Mouse (Mus musculus): ENCODE results near the gene Lrmda. TPM values are rescaled to one million over a fixed set of nuclear protein-coding genes. Genes with fewer than 3 reads are reported as not detected.

The Lrmda gene
- total and polyA plus RNA-seq, 2 experiments, result 0.18 to 0.50 TPM

- WGBS, result 61% methylated on average over 8 of the region's 8 CpGs
- no peaks in the 10 kb centered on the region for H3K27me3 ChIP-seq (ENCODE audit: control insufficient read depth, insufficient read depth, low read length)
- TF ChIP-seq POLR2A (IDR thresholded peaks at IDR 0.05; ENCODE audit: extremely low read depth, insufficient read depth, low read length), result no peak
- TF ChIP-seq CTCF (IDR thresholded peaks at IDR 0.05; ENCODE audit: low read depth, low read length), result no peak
- H3K4me3 ChIP-seq (ENCODE audit: insufficient read depth, low read depth, low read length), result peak overlapping the region; percentile 22; the same call in 1 of the 2 replicates
- DNase-seq (ENCODE audit: extremely low read depth, low read depth, low spot score), result no peak
- peaks cover 3% of the 10 kb centered on the region; the same call in 1 of the 2 replicates for H3K4me1 ChIP-seq (ENCODE audit: control insufficient read depth, insufficient read depth, low read length)
- no peaks in the 10 kb centered on the region for H3K79me2 ChIP-seq (ENCODE audit: control insufficient read depth, insufficient read depth, low read length)
- no peak overlapping the region for H3K9ac ChIP-seq (ENCODE audit: low read depth, low read length)
- H3K27ac ChIP-seq (replicated peaks; ENCODE audit: insufficient read depth, low read depth, low read length), result peak overlapping the region; percentile 76
- no peaks in the 10 kb centered on the region for H3K36me3 ChIP-seq (ENCODE audit: control insufficient read depth, insufficient read depth, low read length)
These were observed 36.1 kb downstream of the Lrmda start for GRCm38 (mm10) chr14:22055630-22056029.

DNA sequence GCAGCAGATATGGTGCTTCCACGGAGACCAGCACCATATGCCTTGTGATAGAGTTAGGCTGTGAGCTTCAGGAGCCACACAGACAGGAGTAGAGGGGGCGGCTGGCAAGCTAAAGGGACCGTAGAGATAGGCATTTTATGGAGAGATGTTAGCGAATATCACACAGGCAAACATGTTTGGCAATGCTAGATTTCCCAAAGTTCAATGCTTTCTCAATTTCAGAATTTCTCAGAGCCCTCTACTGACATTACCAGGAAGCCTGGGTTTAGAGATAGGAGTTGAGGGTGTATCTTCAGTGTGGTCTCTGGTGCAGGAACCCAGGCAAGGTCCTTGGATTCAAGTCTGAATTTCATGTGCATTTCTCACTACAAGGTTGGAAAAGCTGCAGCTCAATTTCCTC is 36.7 kb downstream of the Lrmda start:
- peak overlapping the region; percentile 46; the same call in 1 of the 2 replicates for H3K9ac ChIP-seq (ENCODE audit: low read depth, low read length)
- H3K36me3 ChIP-seq (ENCODE audit: control insufficient read depth, insufficient read depth, low read length), result no peaks in the 10 kb centered on the region
- H3K4me1 ChIP-seq (ENCODE audit: control insufficient read depth, insufficient read depth, low read length), result peaks cover 3% of the 10 kb centered on the region; the same call in 1 of the 2 replicates
- H3K27ac ChIP-seq (replicated peaks; ENCODE audit: insufficient read depth, low read depth, low read length), result peak overlapping the region; percentile 76
- TF ChIP-seq POLR2A (IDR thresholded peaks at IDR 0.05; ENCODE audit: extremely low read depth, insufficient read depth, low read length) (no peak), CTCF (IDR thresholded peaks at IDR 0.05; ENCODE audit: low read depth, low read length) (no peak)
- no peaks in the 10 kb centered on the region for H3K27me3 ChIP-seq (ENCODE audit: control insufficient read depth, insufficient read depth, low read length)
- DNase-seq (ENCODE audit: extremely low read depth, low read depth, low spot score), result no peak
- 74% methylated on average over 4 of the region's 4 CpGs for WGBS
- H3K4me3 ChIP-seq (ENCODE audit: insufficient read depth, low read depth, low read length), result no peak overlapping the region
- no peaks in the 10 kb centered on the region for H3K79me2 ChIP-seq (ENCODE audit: control insufficient read depth, insufficient read depth, low read length)

DNA sequence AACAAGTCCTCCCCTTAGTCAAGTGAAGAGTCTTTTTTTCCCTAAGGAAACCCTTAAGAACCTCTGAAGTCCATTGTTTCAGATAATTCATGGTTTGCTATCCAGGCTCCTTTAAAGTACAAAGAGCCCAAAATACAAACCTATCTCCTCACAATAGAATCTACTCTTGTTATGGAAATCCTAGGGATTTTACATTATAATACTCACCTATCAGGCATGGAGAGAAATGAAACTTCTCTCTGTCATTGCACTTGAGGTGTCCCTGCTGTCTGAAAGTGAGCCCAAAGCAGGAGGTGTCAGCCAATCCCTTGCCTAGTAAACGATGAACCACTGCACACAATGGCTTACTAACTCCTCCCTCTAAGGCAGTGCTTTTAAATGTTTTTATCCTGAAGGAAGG is 39.2 kb downstream of the Lrmda start:
- no peaks in the 10 kb centered on the region for H3K4me1 ChIP-seq (ENCODE audit: control insufficient read depth, insufficient read depth, low read length)
- no peaks in the 10 kb centered on the region for H3K79me2 ChIP-seq (ENCODE audit: control insufficient read depth, insufficient read depth, low read length)
- no peak overlapping the region for H3K27ac ChIP-seq (replicated peaks; ENCODE audit: insufficient read depth, low read depth, low read length)
- WGBS, result 47% methylated on average over 1 of the region's 1 CpGs
- no peaks in the 10 kb centered on the region for H3K27me3 ChIP-seq (ENCODE audit: control insufficient read depth, insufficient read depth, low read length)
- no peak for TF ChIP-seq POLR2A (IDR thresholded peaks at IDR 0.05; ENCODE audit: extremely low read depth, insufficient read depth, low read length)
- TF ChIP-seq CTCF (IDR thresholded peaks at IDR 0.05; ENCODE audit: low read depth, low read length), result no peak
- H3K9ac ChIP-seq (ENCODE audit: low read depth, low read length), result no peak overlapping the region
- no peak overlapping the region for H3K4me3 ChIP-seq (ENCODE audit: insufficient read depth, low read depth, low read length)
- no peak for DNase-seq (ENCODE audit: extremely low read depth, low read depth, low spot score)
- H3K36me3 ChIP-seq (ENCODE audit: control insufficient read depth, insufficient read depth, low read length), result no peaks in the 10 kb centered on the region

GRCm38 (mm10) chr14:22059348-22059861 is 39.9 kb downstream of the Lrmda start:
- Histone ChIP-seq H3K9ac (ENCODE audit: low read depth, low read length) (no peak overlapping the region), H3K36me3 (ENCODE audit: control insufficient read depth, insufficient read depth, low read length) (no peaks in the 10 kb centered on the region), H3K27me3 (ENCODE audit: control insufficient read depth, insufficient read depth, low read length) (no peaks in the 10 kb centered on the region), H3K27ac (replicated peaks; ENCODE audit: insufficient read depth, low read depth, low read length) (0 out of 2 replicates have a peak overlapping the region, but pooled peaks have one; percentile 22), H3K4me3 (ENCODE audit: insufficient read depth, low read depth, low read length) (no peak overlapping the region), H3K79me2 (ENCODE audit: control insufficient read depth, insufficient read depth, low read length) (no peaks in the 10 kb centered on the region), H3K4me1 (ENCODE audit: control insufficient read depth, insufficient read depth, low read length) (no peaks in the 10 kb centered on the region)
- 58% methylated on average over 6 of the region's 6 CpGs for WGBS
- DNase-seq (ENCODE audit: extremely low read depth, low read depth, low spot score), result peak; percentile 27
- no peak for TF ChIP-seq POLR2A (IDR thresholded peaks at IDR 0.05; ENCODE audit: extremely low read depth, insufficient read depth, low read length)
- no peak for TF ChIP-seq CTCF (IDR thresholded peaks at IDR 0.05; ENCODE audit: low read depth, low read length)

DNA sequence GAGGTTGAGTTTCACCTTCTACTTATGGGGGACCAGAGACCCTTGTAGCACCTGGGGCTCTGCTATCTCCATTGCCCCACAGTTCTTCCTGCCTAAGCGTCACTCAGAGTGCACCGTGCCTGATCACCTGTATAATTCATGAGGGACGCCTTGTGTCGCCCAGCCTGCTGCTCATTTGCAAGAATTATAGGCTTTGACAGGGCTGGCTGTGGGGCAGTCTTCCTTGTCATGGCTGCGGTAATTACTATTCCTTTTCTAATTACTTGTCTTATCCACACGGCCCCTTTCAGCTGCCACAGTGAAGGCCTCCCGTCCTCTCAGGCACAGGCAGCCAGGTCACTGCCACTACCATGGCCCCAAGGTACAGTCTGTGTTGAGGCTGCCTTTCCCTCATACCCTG is 41.3 kb downstream of the Lrmda start:
- no peaks in the 10 kb centered on the region for H3K4me1 ChIP-seq (ENCODE audit: control insufficient read depth, insufficient read depth, low read length)
- H3K9ac ChIP-seq (ENCODE audit: low read depth, low read length), result no peak overlapping the region
- H3K27me3 ChIP-seq (ENCODE audit: control insufficient read depth, insufficient read depth, low read length), result no peaks in the 10 kb centered on the region
- no peak for DNase-seq (ENCODE audit: extremely low read depth, low read depth, low spot score)
- H3K27ac ChIP-seq (replicated peaks; ENCODE audit: insufficient read depth, low read depth, low read length), result no peak overlapping the region
- H3K79me2 ChIP-seq (ENCODE audit: control insufficient read depth, insufficient read depth, low read length), result no peaks in the 10 kb centered on the region
- no peak overlapping the region for H3K4me3 ChIP-seq (ENCODE audit: insufficient read depth, low read depth, low read length)
- no peak for TF ChIP-seq POLR2A (IDR thresholded peaks at IDR 0.05; ENCODE audit: extremely low read depth, insufficient read depth, low read length)
- no peak for TF ChIP-seq CTCF (IDR thresholded peaks at IDR 0.05; ENCODE audit: low read depth, low read length)
- 90% methylated on average over 7 of the region's 7 CpGs for WGBS
- no peaks in the 10 kb centered on the region for H3K36me3 ChIP-seq (ENCODE audit: control insufficient read depth, insufficient read depth, low read length)

- H3K9ac ChIP-seq (ENCODE audit: low read depth, low read length), result no peak overlapping the region
- H3K79me2 ChIP-seq (ENCODE audit: control insufficient read depth, insufficient read depth, low read length), result no peaks in the 10 kb centered on the region
- H3K27ac ChIP-seq (replicated peaks; ENCODE audit: insufficient read depth, low read depth, low read length), result no peak overlapping the region
- no peaks in the 10 kb centered on the region for H3K4me1 ChIP-seq (ENCODE audit: control insufficient read depth, insufficient read depth, low read length)
- DNase-seq (ENCODE audit: extremely low read depth, low read depth, low spot score), result no peak
- TF ChIP-seq CTCF (IDR thresholded peaks at IDR 0.05; ENCODE audit: low read depth, low read length) (no peak), POLR2A (IDR thresholded peaks at IDR 0.05; ENCODE audit: extremely low read depth, insufficient read depth, low read length) (no peak)
- H3K36me3 ChIP-seq (ENCODE audit: control insufficient read depth, insufficient read depth, low read length), result no peaks in the 10 kb centered on the region
- no peak overlapping the region for H3K4me3 ChIP-seq (ENCODE audit: insufficient read depth, low read depth, low read length)
- WGBS, result 84% methylated on average over 9 of the region's 9 CpGs
- H3K27me3 ChIP-seq (ENCODE audit: control insufficient read depth, insufficient read depth, low read length), result no peaks in the 10 kb centered on the region
These were observed 42.8 kb downstream of the Lrmda start for GRCm38 (mm10) chr14:22062117-22062855.

All from liver, adult 2 months (tissue).